Mouse (Mus musculus) layer of hippocampus, adult 18-20 months (tissue): ENCODE measurements at regions not wholly inside any gene's neighbourhood (a gene's known extent, or its start where the extent isn't known, plus 50 kb on each side); places are given as distances from the start of the nearest gene placed in this dataset.

ENCODE experiments used
- DNase-seq, 2 experiments: peaks; one replicate each; pipeline ENCODE4 v3.0.0; 2022; ENCODE audit warnings: low spot score in 2 of 2

GRCm38 (mm10) chr12:28380203-28380602 lies 172.0 kb downstream of the Dcdc2c start:
- DNase-seq, result no peak

DNA sequence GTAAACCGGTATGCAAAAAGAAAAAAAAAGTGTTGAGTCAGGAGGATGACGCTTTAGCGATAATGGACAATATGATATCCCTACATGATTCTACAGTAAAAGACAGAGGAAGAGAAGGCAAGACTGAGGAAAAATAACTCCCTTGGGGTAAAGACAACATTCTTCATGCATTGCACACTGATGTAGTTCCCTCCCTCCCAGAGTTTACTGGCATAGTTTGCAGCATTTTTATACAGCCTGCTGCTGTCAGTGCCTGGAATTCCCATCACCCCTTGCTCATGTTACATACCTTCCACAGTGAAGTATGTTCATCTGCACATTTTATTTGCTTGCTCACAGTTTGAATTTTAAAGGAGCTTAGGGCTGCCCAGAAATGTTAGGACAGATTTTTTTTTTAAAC lies 174.2 kb downstream of the Dcdc2c start:
- no peak for DNase-seq

DNA sequence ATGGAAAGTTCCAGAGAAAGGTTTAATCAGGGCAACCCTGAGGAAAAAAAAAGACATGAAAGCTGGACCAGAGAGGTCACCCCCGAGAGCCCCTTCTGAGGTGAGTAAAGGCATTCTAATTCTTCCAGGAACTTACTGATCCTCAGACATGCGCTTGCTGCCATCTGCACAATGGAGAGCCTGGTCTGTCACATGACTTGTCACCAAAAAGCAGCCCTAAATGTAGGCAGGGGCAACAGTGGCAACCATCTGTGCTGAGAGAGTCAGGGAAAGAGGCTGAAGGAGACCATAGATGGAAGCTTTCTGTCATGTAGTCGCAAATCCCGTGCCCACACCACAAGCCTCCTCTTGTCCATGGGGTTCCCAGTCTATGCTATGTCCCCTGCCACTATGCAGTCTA lies 174.8 kb downstream of the Dcdc2c start:
- peak in 1 of 2 experiments; percentile 19 for DNase-seq

GRCm38 (mm10) chr12:28376770-28377169 lies 175.4 kb downstream of the Dcdc2c start:
- DNase-seq, result no peak

GRCm38 (mm10) chr12:28365304-28365703 lies 186.9 kb downstream of the Dcdc2c start:
- no peak for DNase-seq

GRCm38 (mm10) chr12:28358737-28359333 lies 193.4 kb downstream of the Dcdc2c start:
- DNase-seq, result no peak

DNA sequence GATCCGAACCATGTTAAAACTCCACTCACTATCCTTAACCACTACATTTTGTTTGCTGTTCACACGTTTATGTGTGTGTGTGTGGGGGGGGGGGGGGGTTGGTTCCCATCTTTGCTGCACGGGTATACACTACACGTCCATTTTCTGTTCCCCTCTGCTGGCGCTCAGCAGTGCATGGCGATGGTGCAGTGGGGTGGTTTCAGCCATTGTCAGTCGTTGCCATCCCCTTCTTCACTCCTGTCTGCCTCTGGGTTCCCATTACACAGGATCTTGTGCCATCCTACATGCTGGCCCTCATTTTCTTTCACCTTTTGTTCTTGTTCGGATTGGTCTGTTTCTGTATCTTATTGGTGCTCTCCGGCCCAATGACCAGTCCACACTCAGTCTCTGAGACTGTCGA lies 194.4 kb downstream of the Dcdc2c start:
- DNase-seq, result no peak

DNA sequence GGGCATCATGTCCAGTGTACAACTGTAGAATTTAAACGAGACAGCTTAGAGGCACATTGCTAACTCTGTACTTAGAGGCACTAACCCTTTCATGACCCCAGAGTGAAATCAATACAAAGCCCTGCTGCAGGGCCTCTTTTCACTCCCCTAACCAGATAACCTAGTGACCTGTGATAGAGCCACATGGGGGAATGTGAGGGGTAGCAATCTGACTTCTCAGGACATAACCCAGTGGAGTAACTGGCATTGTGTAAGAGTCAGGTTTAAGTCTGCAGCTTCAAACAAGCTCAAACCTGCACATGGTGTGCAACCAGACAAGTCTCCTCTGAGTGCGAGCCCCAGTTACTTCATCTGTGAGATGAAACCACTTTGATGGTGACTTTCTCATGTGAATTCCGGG lies 199.1 kb downstream of the Dcdc2c start:
- no peak for DNase-seq

DNA sequence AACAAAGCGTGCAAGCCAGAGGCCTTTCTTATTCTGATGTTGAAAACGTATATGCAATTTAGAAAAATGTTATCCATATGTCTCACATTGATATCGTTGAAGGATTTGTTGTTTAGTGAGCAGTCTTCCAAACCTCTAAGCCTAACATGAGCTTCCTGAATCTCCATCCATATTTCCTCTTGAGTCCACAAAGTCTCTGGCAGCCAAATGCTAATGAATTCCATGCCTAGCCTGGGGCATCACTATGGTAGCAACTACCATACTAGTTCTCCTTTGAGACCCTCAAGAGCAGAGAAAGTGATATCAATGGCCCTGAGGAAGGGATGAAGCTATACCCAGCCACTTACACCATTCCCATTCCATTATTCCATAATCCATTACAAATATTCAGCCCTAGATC lies 199.6 kb downstream of the Dcdc2c start:
- DNase-seq, result no peak

DNA sequence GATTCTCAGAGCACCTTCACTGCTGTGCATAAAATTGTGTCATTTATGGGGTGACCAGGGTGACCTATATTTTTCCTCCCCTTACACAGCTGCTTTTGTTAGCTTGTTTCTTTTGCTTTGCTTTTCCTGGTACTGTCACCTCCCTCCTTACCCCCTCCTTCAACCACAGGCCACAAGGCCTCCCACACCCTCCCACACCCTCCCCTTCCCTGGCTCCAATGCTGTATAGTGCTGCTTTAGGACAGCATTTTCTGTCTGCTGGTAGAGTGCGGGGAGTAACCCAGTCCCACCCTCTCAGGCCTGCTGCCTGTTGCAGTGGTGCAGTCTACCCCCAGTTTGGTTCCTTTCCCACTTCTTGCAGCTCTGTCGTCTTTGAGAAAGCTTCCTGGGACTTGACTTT lies 209.5 kb downstream of the Dcdc2c start:
- no peak for DNase-seq

GRCm38 (mm10) chr12:28332591-28332990 lies 219.6 kb downstream of the Dcdc2c start:
- no peak for DNase-seq

DNA sequence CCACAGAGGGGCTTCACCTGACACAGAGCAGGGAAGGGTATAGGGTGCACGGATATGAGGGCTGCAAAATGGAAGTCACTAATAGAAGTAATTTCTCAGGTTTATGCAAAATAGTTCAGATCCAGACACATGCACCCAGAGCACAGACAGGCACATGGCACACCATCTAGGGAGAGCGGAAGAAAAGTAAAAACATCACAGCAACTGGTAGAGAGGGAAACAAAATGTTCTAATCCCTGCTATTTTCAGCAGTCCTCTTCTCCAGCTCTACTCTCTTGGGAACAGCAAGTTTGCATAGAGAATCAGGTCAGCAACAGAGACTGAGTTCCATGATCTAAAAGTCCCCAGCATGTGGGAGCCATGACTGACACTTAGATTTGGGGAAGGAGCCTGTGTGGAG lies 220.4 kb downstream of the Dcdc2c start:
- DNase-seq, result peak in 1 of 2 experiments; percentile 31

- DNase-seq, result no peak
These were observed 228.5 kb downstream of the Dcdc2c start for GRCm38 (mm10) chr12:28323659-28324058.

DNA sequence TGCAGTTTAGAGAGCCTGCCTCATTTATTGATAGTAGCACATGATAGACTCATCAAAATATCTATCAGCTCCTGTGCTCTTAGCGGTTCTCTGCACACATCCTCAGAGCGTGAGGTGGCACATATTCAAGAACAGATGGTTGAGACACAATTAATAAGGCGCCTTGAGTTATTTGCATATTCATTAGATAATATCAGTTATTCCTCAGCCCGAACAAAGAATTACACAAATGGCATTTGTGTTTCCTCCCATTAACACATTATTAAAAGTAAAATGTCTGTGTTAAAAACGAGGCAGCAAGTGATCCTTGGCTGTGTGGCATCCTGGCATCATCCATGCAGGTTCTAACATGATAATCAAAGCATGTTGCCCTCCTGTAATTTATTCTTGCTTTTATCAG lies 243.0 kb downstream of the Dcdc2c start:
- DNase-seq, result peak in 1 of 2 experiments; percentile 34

DNA sequence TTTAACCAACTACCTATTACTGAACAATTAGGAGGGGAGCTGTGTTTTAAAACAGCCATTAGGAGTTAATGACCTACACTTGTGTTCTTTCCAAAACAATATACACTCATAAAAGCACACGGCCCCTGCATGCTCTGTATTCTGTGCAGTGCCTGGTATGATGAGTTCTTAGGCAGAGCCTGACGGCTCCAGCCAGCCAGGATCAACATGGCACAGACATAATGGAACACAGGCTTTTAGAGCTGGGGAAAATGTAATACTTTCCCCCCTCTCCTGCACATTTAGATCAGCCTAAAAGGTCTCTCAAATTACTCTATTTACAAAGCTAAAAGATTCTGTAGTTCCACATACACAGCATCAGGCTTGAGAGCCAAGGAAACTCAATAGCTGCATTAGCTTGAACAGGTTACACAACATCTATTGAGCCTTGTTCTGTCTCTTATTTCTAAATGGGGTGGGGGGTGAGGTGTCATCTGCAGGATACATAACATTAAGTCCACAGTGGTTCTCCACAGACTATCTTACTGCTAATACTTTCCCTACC lies 250.1 kb downstream of the Dcdc2c start:
- DNase-seq, result no peak

GRCm38 (mm10) chr12:28288376-28288896 lies 263.8 kb downstream of the Dcdc2c start:
- DNase-seq, result no peak

- no peak for DNase-seq
These were observed 296.7 kb downstream of the Dcdc2c start for GRCm38 (mm10) chr12:28255524-28255923.

- DNase-seq, result no peak
These were observed 301.7 kb downstream of the Dcdc2c start for GRCm38 (mm10) chr12:28250526-28250925.

GRCm38 (mm10) chr12:28248749-28249148 lies 303.4 kb downstream of the Dcdc2c start:
- peak; percentile 23 to 71 for DNase-seq

DNA sequence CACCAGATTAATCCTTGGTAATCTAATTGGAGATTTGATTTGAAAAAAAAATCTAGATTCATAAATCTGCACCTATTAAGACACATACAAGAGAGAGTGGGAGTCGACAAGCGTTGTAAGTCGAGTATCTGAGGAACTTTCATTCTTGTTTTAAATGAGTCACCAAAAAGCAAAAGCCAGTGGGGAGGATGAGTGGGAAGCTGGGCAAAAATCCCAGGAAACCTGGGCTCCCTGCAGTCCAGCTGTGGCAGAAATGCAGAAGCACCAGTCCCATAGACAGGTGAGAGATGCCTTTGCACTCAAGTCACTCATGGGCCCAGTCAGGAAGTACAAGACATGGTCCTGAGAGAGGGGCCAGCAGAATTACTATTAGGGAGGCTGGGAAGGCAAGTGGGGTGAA lies 303.9 kb downstream of the Dcdc2c start:
- DNase-seq, result peak in 1 of 2 experiments; percentile 12

DNA sequence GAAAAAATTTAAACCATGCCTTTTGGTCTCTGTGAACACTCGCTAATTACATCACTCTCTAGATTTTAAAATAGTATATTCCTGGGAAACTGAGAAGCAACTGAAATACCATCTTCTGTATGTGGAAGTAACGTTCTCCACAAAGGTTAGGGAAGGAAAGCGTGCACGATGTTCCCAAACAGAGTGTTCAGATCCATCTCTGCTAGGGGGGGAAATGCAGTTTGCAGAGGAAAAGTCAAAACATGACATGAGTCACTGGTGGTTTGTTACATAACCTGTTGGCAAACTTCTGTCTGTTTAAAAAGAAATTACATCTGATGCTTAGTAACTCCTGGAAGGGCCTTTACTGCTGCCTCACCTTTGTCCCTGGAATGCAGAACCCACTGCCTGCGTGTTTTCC lies 314.2 kb downstream of the Dcdc2c start:
- peak; percentile 41 to 79 for DNase-seq

- DNase-seq, result no peak
These were observed 315.2 kb downstream of the Dcdc2c start for GRCm38 (mm10) chr12:28237041-28237440.

- DNase-seq, result peak in 1 of 2 experiments; percentile 18
These were observed 349.4 kb downstream of the Dcdc2c start for GRCm38 (mm10) chr12:28202847-28203246.
